Mouse (Mus musculus) heart, embryonic 13.5 days (tissue): ENCODE data around the gene Rasgef1c. TPM values are rescaled to one million over a fixed set of nuclear protein-coding genes. Genes with fewer than 3 reads are reported as not detected.

Experiments used
- ATAC-seq: fragments of 200-750 bp; cut with Nextera tagmentation; 2 replicates; pipeline ENCODE4 v1.8.0; 2017; ENCODE audit warnings: moderate TSS enrichment; ENCODE audit not compliant: insufficient number of reproducible peaks, low FRiP score, low TSS enrichment; ENCODE audit errors: extremely low read depth
- H3K27ac ChIP-seq: fragments of 300-500 bp; sonication (generic); replicated peaks from 2 replicates; pipeline ENCODE4 v1.5.1; 2015; ENCODE audit warnings: moderate library complexity, mild to moderate bottlenecking, inconsistent platforms
- H3K27me3 ChIP-seq: fragments of 300-500 bp; sonication (generic); replicated peaks from 2 replicates; pipeline ENCODE4 v1.6.1; 2015; ENCODE audit warnings: mild to moderate bottlenecking, inconsistent platforms
- H3K36me3 ChIP-seq: fragments of 300-500 bp; sonication (generic); 2 replicates; pipeline ENCODE4 v1.6.1; 2015; ENCODE audit warnings: mild to moderate bottlenecking, inconsistent platforms
- H3K4me1 ChIP-seq: fragments of 300-500 bp; sonication (generic); 2 replicates; pipeline ENCODE4 v1.6.1; 2015; ENCODE audit warnings: inconsistent platforms
- H3K4me2 ChIP-seq: fragments of 300-500 bp; sonication (generic); 2 replicates; pipeline ENCODE4 v1.6.1; 2015; ENCODE audit warnings: inconsistent platforms, mild to moderate bottlenecking, moderate library complexity
- H3K4me3 ChIP-seq: fragments of 300-500 bp; sonication (generic); 2 replicates; pipeline ENCODE4 v1.5.1; 2015; ENCODE audit warnings: moderate library complexity, mild to moderate bottlenecking, inconsistent platforms
- H3K9ac ChIP-seq: fragments of 300-500 bp; sonication (generic); 2 replicates; pipeline ENCODE4 v1.6.1; 2015; ENCODE audit warnings: inconsistent platforms, mild to moderate bottlenecking, moderate library complexity
- H3K9me3 ChIP-seq: fragments of 300-500 bp; sonication (generic); 2 replicates; pipeline ENCODE4 v1.6.1; 2016; ENCODE audit warnings: inconsistent platforms
- WGBS: fragments of 180-500 bp; shearing (Covaris S2); methylation state at CpG from one replicate; pipeline ENCODE4 v1.1.7; 2015; ENCODE audit warnings: mixed read lengths; 5-methylcytosine and 5-hydroxymethylcytosine counted together
- polyA plus RNA-seq: library from polyadenylated mRNA; unstranded; fragments of >200 nt; fragmentation: Nextera tagmentation; extraction: Ambion mirVana; gene quantifications from 2 replicates; pipeline ENCODE4 v1.2.1, GENCODE M21; 2015

Rasgef1c gene
- polyA plus RNA-seq, 1 experiment from 2014 or later: not detected

GRCm38 (mm10) chr11:50002853-50003252, 101.2 kb downstream of the Rasgef1c start:
- Histone ChIP-seq H3K4me2 (no peak overlapping the region), H3K27me3 (no peaks in the 10 kb centered on the region), H3K9me3 (no peaks in the 10 kb centered on the region), H3K36me3 (no peaks in the 10 kb centered on the region), H3K4me1 (no peaks in the 10 kb centered on the region), H3K4me3 (no peak overlapping the region), H3K9ac (no peak overlapping the region), H3K27ac (no peak overlapping the region)
- no peak for ATAC-seq
- 81% methylated on average over 4 of the region's 4 CpGs for WGBS

GRCm38 (mm10) chr11:50007776-50008175, 106.1 kb downstream of the Rasgef1c start:
- no peak for ATAC-seq
- Histone ChIP-seq H3K9me3 (no peaks in the 10 kb centered on the region), H3K4me2 (no peak overlapping the region), H3K9ac (no peak overlapping the region), H3K27ac (no peak overlapping the region), H3K27me3 (no peaks in the 10 kb centered on the region), H3K4me3 (no peak overlapping the region), H3K4me1 (no peaks in the 10 kb centered on the region), H3K36me3 (no peaks in the 10 kb centered on the region)
- 71% methylated on average over 10 of the region's 10 CpGs for WGBS

GRCm38 (mm10) chr11:50008231-50008630, 106.6 kb downstream of the Rasgef1c start:
- Histone ChIP-seq H3K4me2 (no peak overlapping the region), H3K4me3 (no peak overlapping the region), H3K4me1 (no peaks in the 10 kb centered on the region), H3K9me3 (no peaks in the 10 kb centered on the region), H3K9ac (no peak overlapping the region), H3K27ac (no peak overlapping the region), H3K27me3 (no peaks in the 10 kb centered on the region), H3K36me3 (no peaks in the 10 kb centered on the region)
- ATAC-seq: no peak
- WGBS: 42% methylated on average over 5 of the region's 5 CpGs

GRCm38 (mm10) chr11:50013016-50013415, 111.4 kb downstream of the Rasgef1c start:
- Histone ChIP-seq H3K9me3 (no peaks in the 10 kb centered on the region), H3K4me2 (no peak overlapping the region), H3K9ac (no peak overlapping the region), H3K36me3 (no peaks in the 10 kb centered on the region), H3K4me1 (peaks cover 16% of the 10 kb centered on the region), H3K27me3 (no peaks in the 10 kb centered on the region), H3K27ac (no peak overlapping the region), H3K4me3 (no peak overlapping the region)
- WGBS: 70% methylated on average over 6 of the region's 6 CpGs
- ATAC-seq: no peak

- no peaks in the 10 kb centered on the region for H3K9me3 ChIP-seq
- no peak overlapping the region for H3K9ac ChIP-seq
- peaks cover 20% of the 10 kb centered on the region for H3K4me1 ChIP-seq
- H3K27ac ChIP-seq: peak overlapping the region; percentile 61
- 44% methylated on average over 5 of the region's 5 CpGs for WGBS
- no peaks in the 10 kb centered on the region for H3K36me3 ChIP-seq
- no peak overlapping the region for H3K4me2 ChIP-seq
- no peak overlapping the region for H3K4me3 ChIP-seq
- no peak for ATAC-seq
- no peaks in the 10 kb centered on the region for H3K27me3 ChIP-seq
Observed at GRCm38 (mm10) chr11:50016503-50016902, 114.9 kb downstream of the Rasgef1c start.

GRCm38 (mm10) chr11:50017511-50017910, 115.9 kb downstream of the Rasgef1c start:
- Histone ChIP-seq H3K4me3 (no peak overlapping the region), H3K27me3 (no peaks in the 10 kb centered on the region), H3K9me3 (no peaks in the 10 kb centered on the region), H3K4me2 (no peak overlapping the region), H3K36me3 (no peaks in the 10 kb centered on the region), H3K4me1 (peaks cover 20% of the 10 kb centered on the region), H3K27ac (no peak overlapping the region), H3K9ac (no peak overlapping the region)
- WGBS: 65% methylated on average over 7 of the region's 7 CpGs
- no peak for ATAC-seq

GRCm38 (mm10) chr11:50018848-50019247, 117.2 kb downstream of the Rasgef1c start:
- H3K9me3 ChIP-seq: no peaks in the 10 kb centered on the region
- ATAC-seq: no peak

GRCm38 (mm10) chr11:50022085-50022484, 120.5 kb downstream of the Rasgef1c start:
- H3K4me2 ChIP-seq: no peak overlapping the region
- WGBS: 69% methylated on average over 3 of the region's 3 CpGs
- peaks cover 19% of the 10 kb centered on the region for H3K4me1 ChIP-seq
- H3K4me3 ChIP-seq: no peak overlapping the region
- no peak overlapping the region for H3K9ac ChIP-seq
- H3K9me3 ChIP-seq: no peaks in the 10 kb centered on the region
- ATAC-seq: no peak
- peaks cover 11% of the 10 kb centered on the region for H3K27me3 ChIP-seq
- no peak overlapping the region for H3K27ac ChIP-seq
- H3K36me3 ChIP-seq: no peaks in the 10 kb centered on the region

More at GRCm38 (mm10) chr11:50018848-50019247, 117.2 kb downstream of the Rasgef1c start:
- Histone ChIP-seq H3K4me2 (no peak overlapping the region), H3K4me1 (peaks cover 20% of the 10 kb centered on the region), H3K4me3 (no peak overlapping the region), H3K27me3 (peaks cover 5% of the 10 kb centered on the region), H3K27ac (no peak overlapping the region), H3K9ac (no peak overlapping the region), H3K36me3 (no peaks in the 10 kb centered on the region)

- WGBS: 62% methylated on average over 6 of the region's 6 CpGs
- Histone ChIP-seq H3K4me1 (peaks cover 38% of the 10 kb centered on the region), H3K9ac (no peak overlapping the region), H3K9me3 (no peaks in the 10 kb centered on the region), H3K4me2 (peak overlapping the region; percentile 90), H3K27me3 (peaks cover 11% of the 10 kb centered on the region), H3K27ac (no peak overlapping the region), H3K4me3 (peak overlapping the region; percentile 93), H3K36me3 (no peaks in the 10 kb centered on the region)
- ATAC-seq: no peak
Observed at GRCm38 (mm10) chr11:50024445-50024832, 122.8 kb downstream of the Rasgef1c start.

- WGBS: under 1% methylated on average over 108 of the region's 129 CpGs
- H3K4me3 ChIP-seq: peak within 1 kb of the TSS; percentile 93
- H3K9ac ChIP-seq: peak within 1 kb of the TSS; percentile 98
- H3K9me3 ChIP-seq: no peaks in the 10 kb centered on the region
- H3K4me1 ChIP-seq: peaks cover 41% of the 10 kb centered on the region
- no peaks in the 10 kb centered on the region for H3K36me3 ChIP-seq
- ATAC-seq: peak; percentile 80
- H3K4me2 ChIP-seq: peak within 1 kb of the TSS; percentile 90
- H3K27me3 ChIP-seq: peaks cover 11% of the 10 kb centered on the region
- H3K27ac ChIP-seq: peak within 1 kb of the TSS; percentile 80
Observed at GRCm38 (mm10) chr11:50024833-50025720, 123.4 kb downstream of the Rasgef1c start, which contains the start of gene Rnf130. Gene Rnf130 (plus strand): TSS chr11:50025346.

GRCm38 (mm10) chr11:50025721-50026520, 124.3 kb downstream of the Rasgef1c start:
- WGBS: 11% methylated on average over 24 of the region's 24 CpGs
- Histone ChIP-seq H3K27ac (peak overlapping the region; percentile 80), H3K4me1 (peaks cover 41% of the 10 kb centered on the region), H3K9ac (peak overlapping the region; percentile 98), H3K27me3 (peaks cover 11% of the 10 kb centered on the region), H3K4me2 (peak overlapping the region; percentile 90), H3K36me3 (no peaks in the 10 kb centered on the region), H3K4me3 (peak overlapping the region; percentile 93), H3K9me3 (no peaks in the 10 kb centered on the region)
- ATAC-seq: no peak
